Mouse (Mus musculus): ENCODE data around the gene Arid2. TPM values are rescaled to one million over a fixed set of nuclear protein-coding genes. Genes with fewer than 3 reads are reported as not detected.
"Not testable (repeated sequence)": the region's sequence is repeated elsewhere in the genome, so short reads cannot be mapped to it uniquely, and the experiment has no call there.

Arid2 gene
- polyA plus RNA-seq, 1 experiment from 2014 or later, result 17.8 TPM

DNA sequence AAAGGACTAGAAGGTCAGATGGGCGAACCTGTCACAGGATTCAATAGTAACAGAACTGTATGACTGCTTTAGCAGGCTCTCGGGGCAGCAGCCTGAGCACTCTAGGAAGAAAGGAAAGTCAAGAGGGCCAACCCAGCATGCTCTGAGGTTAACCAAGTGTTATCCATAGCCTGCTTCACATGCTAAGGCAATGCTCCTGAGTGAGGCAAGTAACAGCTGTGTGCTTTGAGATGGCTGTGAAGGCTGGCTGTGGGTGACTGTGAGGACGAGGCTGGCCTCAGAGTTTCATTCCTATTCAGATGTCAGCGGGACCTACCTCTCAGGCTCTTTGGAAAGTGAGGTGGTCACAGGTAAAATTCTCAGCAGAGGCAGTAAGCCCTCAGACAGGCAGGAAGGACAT lies 118.9 kb downstream of the Arid2 start:
- no peak for ATAC-seq
- Histone ChIP-seq H3K36me3 (ENCODE audit: control insufficient read depth, insufficient read depth, low read length) (peaks cover 8% of the 10 kb centered on the region; the same call in 1 of the 2 replicates), H3K9ac (ENCODE audit: low read depth, low read length) (no peak overlapping the region), H3K27ac (ENCODE audit: low read length) (no peak overlapping the region), H3K4me1 (ENCODE audit: control insufficient read depth, insufficient read depth, low read length) (no peaks in the 10 kb centered on the region), H3K4me3 (ENCODE audit: low read depth, low read length) (no peak overlapping the region), H3K9me3 (replicated peaks; ENCODE audit: control insufficient read depth, low read length, poor library complexity, severe bottlenecking) (no peaks in the 10 kb centered on the region), H3K4me2 (ENCODE audit: low read length) (no peak overlapping the region), H3K27me3 (ENCODE audit: control insufficient read depth, insufficient read depth, low read depth, low read length) (no peaks in the 10 kb centered on the region)
- 90% methylated on average over 4 of the region's 4 CpGs for WGBS

DNA sequence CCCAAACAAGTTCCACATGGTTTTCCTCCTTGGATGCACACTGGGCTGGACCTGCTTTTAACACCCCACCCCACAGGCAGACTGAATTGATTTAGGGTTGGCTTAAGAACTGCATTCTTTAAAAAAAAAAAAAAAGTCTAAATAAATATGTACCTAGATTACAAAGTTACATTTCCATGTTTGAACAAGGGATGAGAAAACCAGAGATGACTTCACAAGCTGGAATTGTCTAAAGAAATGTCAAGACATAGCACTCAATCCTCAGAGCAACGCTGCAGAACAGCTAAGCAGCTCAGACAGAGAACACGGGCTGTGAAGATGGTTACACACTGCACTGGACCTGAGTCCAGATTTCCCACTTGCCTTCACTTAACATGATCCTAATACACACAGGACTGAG lies 119.8 kb downstream of the Arid2 start:
- Histone ChIP-seq H3K27me3 (ENCODE audit: control insufficient read depth, insufficient read depth, low read depth, low read length) (no peaks in the 10 kb centered on the region), H3K9ac (ENCODE audit: low read depth, low read length) (no peak overlapping the region), H3K36me3 (ENCODE audit: control insufficient read depth, insufficient read depth, low read length) (peaks cover 6% of the 10 kb centered on the region; the same call in 1 of the 2 replicates), H3K4me3 (ENCODE audit: low read depth, low read length) (no peak overlapping the region), H3K4me2 (ENCODE audit: low read length) (no peak overlapping the region), H3K27ac (ENCODE audit: low read length) (no peak overlapping the region), H3K4me1 (ENCODE audit: control insufficient read depth, insufficient read depth, low read length) (no peaks in the 10 kb centered on the region), H3K9me3 (replicated peaks; ENCODE audit: control insufficient read depth, low read length, poor library complexity, severe bottlenecking) (no peaks in the 10 kb centered on the region)
- 83% methylated on average over 2 of the region's 2 CpGs for WGBS
- ATAC-seq, result no peak

- no peaks in the 10 kb centered on the region for H3K9me3 ChIP-seq (replicated peaks; ENCODE audit: control insufficient read depth, low read length, poor library complexity, severe bottlenecking)
- no peak overlapping the region for H3K27ac ChIP-seq (ENCODE audit: low read length)
- no peaks in the 10 kb centered on the region for H3K4me1 ChIP-seq (ENCODE audit: control insufficient read depth, insufficient read depth, low read length)
- no peak overlapping the region for H3K4me2 ChIP-seq (ENCODE audit: low read length)
- H3K4me3 ChIP-seq (ENCODE audit: low read depth, low read length), result no peak overlapping the region
- no peak for ATAC-seq
- 0 out of 2 replicates have a peak, but pooled peaks cover 5% of the 10 kb centered on the region for H3K36me3 ChIP-seq (ENCODE audit: control insufficient read depth, insufficient read depth, low read length)
- 95% methylated on average over 6 of the region's 6 CpGs for WGBS
- H3K27me3 ChIP-seq (ENCODE audit: control insufficient read depth, insufficient read depth, low read depth, low read length), result no peaks in the 10 kb centered on the region
- H3K9ac ChIP-seq (ENCODE audit: low read depth, low read length), result no peak overlapping the region
Observed at GRCm38 (mm10) chr15:96408717-96409121, 121.4 kb downstream of the Arid2 start.

DNA sequence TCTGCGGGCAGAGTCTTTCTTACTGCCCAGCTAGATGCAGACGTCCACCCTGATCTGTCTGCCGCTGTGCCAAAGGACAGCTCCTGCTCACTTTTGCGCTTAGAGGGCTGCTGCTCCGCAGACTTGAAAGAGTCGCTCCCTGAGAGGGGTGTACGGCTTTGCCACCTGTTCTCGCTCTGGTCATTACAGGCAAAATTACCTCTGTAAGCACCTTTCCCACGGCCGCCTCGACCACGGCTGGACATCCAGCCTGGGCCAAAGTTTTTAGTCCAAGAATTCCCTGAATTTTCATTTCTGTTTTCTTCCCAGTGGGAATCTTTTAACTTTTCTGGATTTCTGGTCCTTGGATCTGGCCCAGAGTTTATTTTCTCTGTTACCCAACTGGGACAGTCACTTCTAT lies 130.8 kb downstream of the Arid2 start:
- H3K4me2 ChIP-seq (ENCODE audit: low read length), result no peak overlapping the region
- peaks cover 34% of the 10 kb centered on the region for H3K36me3 ChIP-seq (ENCODE audit: control insufficient read depth, insufficient read depth, low read length)
- no peak overlapping the region for H3K4me3 ChIP-seq (ENCODE audit: low read depth, low read length)
- no peak for ATAC-seq
- no peaks in the 10 kb centered on the region for H3K27me3 ChIP-seq (ENCODE audit: control insufficient read depth, insufficient read depth, low read depth, low read length)
- H3K9me3 ChIP-seq (replicated peaks; ENCODE audit: control insufficient read depth, low read length, poor library complexity, severe bottlenecking), result no peaks in the 10 kb centered on the region
- 95% methylated on average over 12 of the region's 12 CpGs for WGBS
- H3K27ac ChIP-seq (ENCODE audit: low read length), result no peak overlapping the region
- no peaks in the 10 kb centered on the region for H3K4me1 ChIP-seq (ENCODE audit: control insufficient read depth, insufficient read depth, low read length)
- no peak overlapping the region for H3K9ac ChIP-seq (ENCODE audit: low read depth, low read length)

DNA sequence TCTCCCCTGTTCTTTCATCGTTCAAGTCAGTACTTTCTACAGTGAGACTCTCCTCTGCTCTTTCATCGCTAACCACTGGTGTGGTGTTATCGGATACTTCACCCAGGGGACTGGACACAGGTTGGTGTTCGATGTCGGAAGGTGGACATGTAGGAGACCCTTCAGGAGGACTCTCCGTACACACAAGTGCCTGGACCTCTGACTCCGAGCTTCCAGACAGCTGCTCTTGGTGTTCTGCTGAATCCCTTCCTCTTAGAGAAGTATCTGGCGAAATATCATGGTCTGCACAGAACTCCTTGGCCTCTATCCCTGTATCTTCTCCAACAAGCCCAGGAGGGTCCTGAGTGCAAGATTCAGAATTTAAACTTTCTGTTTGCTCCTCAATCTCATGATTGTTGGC lies 132.6 kb downstream of the Arid2 start:
- Histone ChIP-seq H3K27me3 (ENCODE audit: control insufficient read depth, insufficient read depth, low read depth, low read length) (no peaks in the 10 kb centered on the region), H3K27ac (ENCODE audit: low read length) (no peak overlapping the region), H3K9ac (ENCODE audit: low read depth, low read length) (no peak overlapping the region), H3K4me2 (ENCODE audit: low read length) (no peak overlapping the region), H3K4me1 (ENCODE audit: control insufficient read depth, insufficient read depth, low read length) (no peaks in the 10 kb centered on the region), H3K4me3 (ENCODE audit: low read depth, low read length) (no peak overlapping the region), H3K9me3 (replicated peaks; ENCODE audit: control insufficient read depth, low read length, poor library complexity, severe bottlenecking) (no peaks in the 10 kb centered on the region), H3K36me3 (ENCODE audit: control insufficient read depth, insufficient read depth, low read length) (peaks cover 30% of the 10 kb centered on the region)
- ATAC-seq, result no peak
- WGBS, result 97% methylated on average over 8 of the region's 8 CpGs

DNA sequence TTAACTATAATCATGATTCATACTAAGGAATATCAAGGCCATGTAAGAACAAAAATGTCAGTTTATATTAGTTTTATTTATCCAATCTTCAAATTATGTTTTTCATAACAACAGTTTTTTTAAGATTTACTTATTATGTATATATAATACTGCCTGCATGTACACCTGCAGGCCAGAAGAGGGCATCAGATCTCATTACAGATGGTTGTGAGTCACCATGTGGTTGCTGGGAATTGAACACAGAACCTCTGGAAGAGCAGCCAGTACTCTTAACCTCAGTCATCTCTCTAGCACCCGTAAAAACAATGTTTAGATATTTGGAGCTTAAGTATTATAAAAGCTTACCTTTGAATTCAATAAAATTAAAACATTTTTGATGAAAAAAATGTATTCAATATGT lies 146.9 kb downstream of the Arid2 start:
- Histone ChIP-seq H3K9ac (ENCODE audit: low read depth, low read length) (no peak overlapping the region), H3K27me3 (ENCODE audit: control insufficient read depth, insufficient read depth, low read depth, low read length) (no peaks in the 10 kb centered on the region), H3K4me1 (ENCODE audit: control insufficient read depth, insufficient read depth, low read length) (no peaks in the 10 kb centered on the region), H3K27ac (ENCODE audit: low read length) (no peak overlapping the region), H3K4me2 (ENCODE audit: low read length) (no peak overlapping the region), H3K4me3 (ENCODE audit: low read depth, low read length) (no peak overlapping the region), H3K9me3 (replicated peaks; ENCODE audit: control insufficient read depth, low read length, poor library complexity, severe bottlenecking) (no peaks in the 10 kb centered on the region), H3K36me3 (ENCODE audit: control insufficient read depth, insufficient read depth, low read length) (peaks cover 3% of the 10 kb centered on the region)
- 98% methylated on average over 1 of the region's 1 CpGs for WGBS
- ATAC-seq, result no peak

DNA sequence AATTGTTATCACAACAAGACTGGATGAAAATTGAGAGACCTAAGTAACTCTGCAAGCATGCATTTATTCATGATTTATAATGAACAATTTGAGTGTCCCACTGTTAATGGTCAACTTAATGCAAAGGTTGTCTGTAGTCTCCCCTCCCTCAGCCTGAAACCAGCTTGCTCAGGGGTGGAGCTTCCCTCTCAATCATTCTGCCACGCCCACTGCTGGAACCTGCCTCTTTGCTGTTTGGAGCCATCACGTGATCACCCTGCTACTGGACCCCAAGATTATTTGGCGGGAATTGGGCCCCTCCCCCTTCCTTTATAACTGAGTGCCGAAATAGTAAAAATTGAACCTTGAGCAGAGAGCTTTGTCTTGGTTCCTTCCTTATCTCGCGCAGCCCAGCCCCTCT lies 154.2 kb downstream of the Arid2 start:
- not testable (repeated sequence) for H3K27ac ChIP-seq (ENCODE audit: low read length); H3K36me3 ChIP-seq (ENCODE audit: control insufficient read depth, insufficient read depth, low read length); H3K9ac ChIP-seq (ENCODE audit: low read depth, low read length); H3K9me3 ChIP-seq (replicated peaks; ENCODE audit: control insufficient read depth, low read length, poor library complexity, severe bottlenecking); H3K4me1 ChIP-seq (ENCODE audit: control insufficient read depth, insufficient read depth, low read length); H3K4me3 ChIP-seq (ENCODE audit: low read depth, low read length); H3K27me3 ChIP-seq (ENCODE audit: control insufficient read depth, insufficient read depth, low read depth, low read length); ATAC-seq; H3K4me2 ChIP-seq (ENCODE audit: low read length)
- 78% methylated on average over 3 of the region's 6 CpGs for WGBS

DNA sequence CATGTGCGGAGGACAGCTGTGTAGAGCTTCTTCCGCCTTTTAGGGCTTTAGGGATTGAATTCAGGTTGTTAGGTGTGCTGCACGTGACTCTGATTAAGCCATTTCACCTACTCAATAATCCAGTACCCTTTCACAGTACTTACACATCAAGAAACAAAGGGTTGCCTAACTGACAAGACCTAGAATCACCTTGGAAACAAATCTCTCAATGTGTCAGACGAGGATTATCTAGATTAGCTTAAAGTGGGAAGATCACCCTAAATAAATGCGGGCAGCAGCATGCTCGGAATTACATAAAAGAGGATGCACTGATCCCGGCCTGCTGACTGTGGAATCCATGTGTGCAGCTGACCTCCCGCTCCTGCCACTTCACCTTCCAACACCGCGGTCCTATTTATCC lies 159.5 kb downstream of the Arid2 start:
- H3K36me3 ChIP-seq (ENCODE audit: control insufficient read depth, insufficient read depth, low read length), result peaks cover 3% of the 10 kb centered on the region; the same call in 1 of the 2 replicates
- no peak for ATAC-seq
- H3K4me3 ChIP-seq (ENCODE audit: low read depth, low read length), result no peak overlapping the region
- H3K27me3 ChIP-seq (ENCODE audit: control insufficient read depth, insufficient read depth, low read depth, low read length), result no peaks in the 10 kb centered on the region
- H3K9ac ChIP-seq (ENCODE audit: low read depth, low read length), result no peak overlapping the region
- WGBS, result 38% methylated on average over 10 of the region's 10 CpGs
- no peak overlapping the region for H3K4me2 ChIP-seq (ENCODE audit: low read length)
- H3K9me3 ChIP-seq (replicated peaks; ENCODE audit: control insufficient read depth, low read length, poor library complexity, severe bottlenecking), result no peaks in the 10 kb centered on the region
- H3K4me1 ChIP-seq (ENCODE audit: control insufficient read depth, insufficient read depth, low read length), result no peaks in the 10 kb centered on the region
- no peak overlapping the region for H3K27ac ChIP-seq (ENCODE audit: low read length)

- no peaks in the 10 kb centered on the region for H3K4me1 ChIP-seq (ENCODE audit: control insufficient read depth, insufficient read depth, low read length)
- no peak overlapping the region for H3K27ac ChIP-seq (ENCODE audit: low read length)
- H3K36me3 ChIP-seq (ENCODE audit: control insufficient read depth, insufficient read depth, low read length), result no peaks in the 10 kb centered on the region
- no peak overlapping the region for H3K9ac ChIP-seq (ENCODE audit: low read depth, low read length)
- no peak overlapping the region for H3K4me3 ChIP-seq (ENCODE audit: low read depth, low read length)
- ATAC-seq, result no peak
- no peaks in the 10 kb centered on the region for H3K27me3 ChIP-seq (ENCODE audit: control insufficient read depth, insufficient read depth, low read depth, low read length)
- no peaks in the 10 kb centered on the region for H3K9me3 ChIP-seq (replicated peaks; ENCODE audit: control insufficient read depth, low read length, poor library complexity, severe bottlenecking)
- no peak overlapping the region for H3K4me2 ChIP-seq (ENCODE audit: low read length)
- WGBS, result 97% methylated on average over 7 of the region's 7 CpGs
Observed at GRCm38 (mm10) chr15:96448656-96449299, 161.5 kb downstream of the Arid2 start.

Measured in midbrain, embryonic 16.5 days (tissue).